Mouse (Mus musculus): ENCODE data around the gene Nav3. TPM values are rescaled to one million over a fixed set of nuclear protein-coding genes. Genes with fewer than 3 reads are reported as not detected.
"Not testable (repeated sequence)": the region's sequence is repeated elsewhere in the genome, so short reads cannot be mapped to it uniquely, and the experiment has no call there.

Nav3 gene
- total RNA-seq, 2 experiments from 2014 or later: 2.3 to 4.7 TPM

DNA sequence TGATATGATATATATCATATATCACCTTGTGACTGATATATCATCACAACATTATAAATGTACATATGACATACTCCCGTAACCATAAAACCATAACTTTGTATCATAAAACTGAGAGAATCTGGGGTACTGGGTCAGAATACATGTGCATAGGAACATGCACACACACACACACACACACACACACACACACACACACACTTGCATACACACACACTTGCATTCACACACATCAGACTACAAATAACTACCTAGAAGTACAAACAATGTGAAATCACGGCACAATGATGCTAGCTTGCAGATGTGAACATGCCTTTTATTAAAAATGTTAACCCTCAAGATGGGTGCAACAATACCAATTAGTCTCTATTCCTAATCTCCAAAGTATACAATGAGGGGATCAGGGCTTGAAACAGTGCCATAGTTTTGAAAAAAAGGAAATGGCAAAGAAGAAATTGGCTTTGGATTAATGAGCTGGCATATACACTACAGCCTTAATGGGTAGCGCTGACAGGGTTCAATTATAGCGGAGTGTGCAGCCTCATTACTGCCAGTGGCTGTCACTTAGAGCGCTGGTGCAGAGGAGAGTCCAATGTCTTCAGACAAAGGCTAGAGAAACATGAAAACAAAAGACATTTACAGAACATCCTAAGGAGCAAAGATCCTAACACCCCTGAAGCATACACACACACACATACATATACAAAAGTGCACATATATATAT is 72.3 kb downstream of the Nav3 start:
- not testable (repeated sequence) for DNase-seq

DNA sequence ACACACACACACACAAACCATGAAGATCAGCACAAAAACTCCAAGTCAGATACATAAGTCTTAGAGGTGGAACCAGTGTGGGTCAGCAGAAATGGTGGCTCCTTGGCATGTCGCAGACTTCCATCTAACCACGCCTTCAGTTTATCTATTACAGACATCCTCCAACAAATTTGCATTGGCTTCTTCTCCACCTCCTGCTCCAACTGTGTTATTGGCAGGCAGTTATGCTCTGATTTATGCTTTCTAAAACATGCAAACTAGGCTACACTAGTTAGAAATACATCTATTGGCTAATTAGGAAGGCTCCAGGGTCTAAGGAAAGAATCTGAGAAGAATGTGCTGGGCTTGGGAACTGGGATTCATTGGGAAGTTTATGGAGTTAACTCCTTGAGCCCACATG is 75.2 kb downstream of the Nav3 start:
- no peak for DNase-seq

DNA sequence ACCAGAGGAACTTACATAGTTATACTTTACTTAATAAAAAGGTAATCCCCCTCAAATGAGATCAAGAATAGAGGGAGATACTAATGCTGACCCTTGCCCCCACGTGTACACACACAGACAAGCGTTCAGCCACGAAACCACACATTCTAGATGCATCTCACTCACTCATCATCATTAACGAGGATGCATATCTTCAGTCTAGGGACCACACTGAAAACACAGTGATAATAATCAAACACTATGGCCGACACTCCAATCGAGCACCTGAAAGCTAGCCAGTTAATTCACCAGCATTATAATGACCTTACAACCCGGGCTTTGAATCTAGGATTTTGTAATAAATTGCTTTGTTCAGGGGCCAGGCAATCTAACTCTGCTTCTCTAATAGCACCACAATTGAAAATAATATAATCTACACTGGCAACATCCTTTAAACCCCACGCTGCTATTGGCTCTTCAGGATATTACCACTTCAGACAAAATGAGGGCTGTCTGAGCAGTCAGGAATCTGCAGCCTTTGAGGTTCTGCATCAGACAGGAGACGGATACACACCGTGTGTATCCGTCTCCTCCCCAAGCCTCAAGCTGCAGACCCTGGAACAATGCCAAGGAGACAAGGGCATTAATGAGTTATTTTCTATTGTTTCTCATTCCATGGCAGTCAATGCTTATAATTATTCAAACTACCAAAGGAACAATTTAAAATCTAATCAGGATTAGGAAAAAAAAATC is 83.1 kb downstream of the Nav3 start:
- peak in 1 of 2 experiments; percentile 4 for DNase-seq

DNA sequence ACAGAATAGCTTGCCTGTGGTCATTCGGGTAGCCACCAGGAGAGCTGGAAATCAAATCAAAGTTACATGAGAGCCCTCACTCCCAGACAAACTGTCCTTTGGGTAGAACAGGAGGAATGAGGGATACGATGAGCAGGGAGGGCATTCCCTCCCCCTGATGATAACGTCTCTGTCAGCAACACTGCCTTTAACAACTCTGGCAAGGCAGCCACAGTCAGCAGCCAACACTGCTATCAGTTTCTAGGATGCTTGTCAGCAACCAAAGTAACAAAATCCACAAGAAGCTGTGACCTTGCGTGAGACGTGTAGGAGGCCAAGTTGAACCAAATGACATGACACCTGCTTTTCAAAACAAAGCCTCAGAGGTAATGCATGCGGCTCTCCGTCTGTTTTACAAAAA is 103.9 kb downstream of the Nav3 start:
- DNase-seq: no peak

DNA sequence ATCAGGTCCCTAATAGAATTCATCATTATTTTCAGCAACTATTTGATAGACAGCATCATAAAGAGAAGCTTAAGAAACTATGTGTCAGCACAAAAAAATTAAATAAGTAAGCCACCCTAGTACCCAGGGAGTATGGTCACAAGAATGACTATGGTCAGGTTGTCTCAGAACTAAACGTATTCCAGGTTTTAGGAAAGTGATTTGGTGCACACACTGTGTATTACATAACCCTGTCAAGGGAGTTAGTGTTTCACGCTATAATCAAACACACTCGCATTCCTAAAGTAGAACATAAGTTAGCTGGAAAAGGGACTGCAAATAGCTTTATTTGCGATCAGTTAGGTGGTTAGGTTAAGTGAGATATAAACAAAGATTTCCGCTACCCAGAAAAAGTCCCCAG is 126.0 kb downstream of the Nav3 start:
- DNase-seq: no peak

DNA sequence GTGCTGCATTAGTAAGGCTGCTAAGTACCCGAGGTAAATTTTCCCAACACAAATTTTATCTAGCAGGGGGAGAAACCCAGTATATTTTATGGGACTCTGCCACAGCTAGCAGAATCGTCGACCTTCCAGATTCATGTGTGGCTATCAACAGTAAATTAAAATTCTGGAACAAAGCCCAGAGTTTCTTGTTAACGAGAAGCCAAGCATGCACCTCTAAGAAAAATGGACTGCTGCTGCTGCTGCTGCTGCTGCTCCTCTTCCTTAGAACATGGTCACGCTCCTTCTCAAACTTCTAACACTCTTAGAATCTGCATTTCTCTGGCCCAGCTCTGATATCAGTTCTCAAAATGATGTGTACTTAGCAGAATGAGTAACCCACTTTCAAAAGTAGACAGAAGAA is 126.4 kb downstream of the Nav3 start:
- no peak for DNase-seq

DNA sequence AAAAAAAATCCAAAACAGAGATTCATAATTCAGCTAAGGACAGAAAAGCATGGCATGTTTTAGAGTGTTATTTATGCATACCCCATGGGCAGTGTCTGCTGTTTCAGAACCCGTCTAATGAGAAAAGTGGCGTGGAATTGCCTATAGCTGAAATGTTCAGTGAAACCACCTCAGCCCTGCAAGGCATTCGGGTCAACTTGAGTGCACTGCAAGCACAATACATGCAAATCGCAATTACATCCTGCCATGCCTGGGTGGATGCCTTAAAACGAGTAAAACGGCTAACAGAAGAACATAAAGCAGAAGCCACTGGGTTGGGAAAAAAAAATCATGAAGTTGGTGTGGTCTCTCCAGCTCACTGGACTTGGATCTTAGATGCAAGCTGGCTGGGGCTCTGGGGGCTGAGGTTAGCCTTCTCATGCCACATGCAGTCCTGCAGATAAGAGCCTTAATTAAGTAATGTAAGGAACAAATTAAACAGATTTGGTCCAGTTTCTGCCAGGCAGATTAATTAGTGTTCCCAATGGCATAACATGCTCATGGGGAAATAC is 133.8 kb downstream of the Nav3 start:
- no peak for DNase-seq

DNA sequence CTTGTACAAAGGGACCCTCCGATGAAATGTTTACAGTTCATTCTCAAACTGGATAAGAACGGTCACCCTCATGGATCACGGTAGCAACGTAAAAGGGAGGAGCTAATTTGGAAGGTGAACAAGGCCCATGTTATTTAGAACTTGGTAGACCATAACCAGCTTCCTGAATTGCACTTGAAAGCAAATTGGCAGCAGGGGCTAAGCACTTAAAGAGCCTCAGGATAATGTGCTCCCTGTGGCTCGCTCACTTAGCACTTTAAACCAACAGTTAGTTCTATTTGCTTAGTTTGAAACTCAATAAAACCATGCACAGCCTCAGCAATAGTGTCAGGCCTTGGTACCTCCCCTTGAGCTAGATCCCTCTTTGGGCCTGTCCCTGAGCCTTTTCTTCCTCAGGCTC is 138.7 kb downstream of the Nav3 start:
- DNase-seq: no peak

DNA sequence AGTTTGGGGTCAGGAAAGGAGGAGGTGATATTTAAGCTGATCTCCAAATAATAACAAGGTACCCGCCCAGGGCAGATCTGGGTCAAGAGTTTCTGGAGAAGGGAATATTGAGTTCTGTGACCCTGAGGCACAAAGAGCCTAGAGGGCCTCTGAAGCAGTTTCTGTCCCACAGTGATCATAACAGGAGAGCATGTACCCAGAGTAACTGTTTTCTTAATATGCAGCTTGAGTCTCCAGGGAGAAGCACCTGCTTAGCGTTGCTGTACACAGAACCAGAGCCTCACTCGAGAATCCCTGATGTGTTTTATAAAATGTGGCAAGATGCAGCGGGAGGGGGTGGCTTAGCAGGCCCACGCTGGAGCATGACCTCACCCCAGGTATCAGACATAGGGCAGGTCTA is 141.5 kb downstream of the Nav3 start:
- DNase-seq: no peak

DNA sequence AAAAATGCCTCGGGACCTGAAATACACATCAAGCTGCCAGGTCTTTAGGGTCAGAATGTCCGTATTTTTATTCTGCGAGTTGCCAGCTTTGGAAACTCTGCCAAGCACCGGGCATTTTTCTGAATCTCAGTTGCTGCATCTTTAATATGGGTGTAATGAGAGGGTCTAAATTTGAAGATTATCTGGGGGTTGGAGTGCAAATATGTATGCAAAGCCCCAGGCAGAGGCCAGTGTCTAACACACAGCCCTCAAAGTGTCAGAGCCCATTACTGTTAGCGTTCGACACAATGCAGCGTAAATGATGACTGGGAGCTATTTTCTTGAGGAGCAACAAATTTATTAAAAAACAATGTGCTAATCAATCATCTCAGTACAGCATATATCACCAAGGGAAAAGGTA is 142.0 kb downstream of the Nav3 start:
- DNase-seq: no peak

DNA sequence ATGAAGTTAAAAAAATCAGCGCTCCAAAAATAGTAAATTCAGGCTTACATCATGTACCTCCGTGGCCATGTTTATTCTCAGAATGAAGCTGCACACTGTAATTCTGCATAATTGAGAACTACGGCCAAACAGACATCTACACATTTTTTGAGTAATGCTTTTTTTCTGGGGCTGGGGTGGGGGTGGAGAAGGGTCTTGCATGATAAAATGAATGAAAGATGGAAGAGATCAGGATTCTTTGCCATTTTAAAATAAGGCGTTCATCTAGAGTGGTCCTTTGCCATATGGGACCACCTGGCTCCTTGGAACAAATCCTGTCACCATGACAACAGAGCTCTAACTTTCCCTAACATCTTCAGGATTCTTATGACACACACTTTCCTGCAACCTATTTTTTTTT is 146.5 kb downstream of the Nav3 start:
- DNase-seq: no peak

DNA sequence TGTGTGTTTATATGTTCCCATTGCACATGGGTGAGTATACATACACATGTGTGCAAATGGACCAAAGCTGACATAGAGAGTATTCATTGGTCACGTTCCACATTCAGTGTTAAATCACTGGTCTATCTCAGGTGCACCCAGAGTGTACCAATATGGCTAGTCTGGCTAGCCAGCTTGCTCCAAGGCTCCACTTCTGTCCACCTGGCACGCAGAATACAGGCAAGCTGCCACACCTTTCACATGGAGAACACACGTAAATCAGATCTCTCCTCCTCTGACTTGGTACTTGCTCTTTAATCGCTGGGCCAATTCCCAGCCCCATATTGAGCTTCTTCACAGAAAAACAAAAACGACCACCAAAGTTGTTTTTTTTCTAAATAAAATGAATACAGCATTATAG is 150.4 kb downstream of the Nav3 start:
- no peak for DNase-seq

DNA sequence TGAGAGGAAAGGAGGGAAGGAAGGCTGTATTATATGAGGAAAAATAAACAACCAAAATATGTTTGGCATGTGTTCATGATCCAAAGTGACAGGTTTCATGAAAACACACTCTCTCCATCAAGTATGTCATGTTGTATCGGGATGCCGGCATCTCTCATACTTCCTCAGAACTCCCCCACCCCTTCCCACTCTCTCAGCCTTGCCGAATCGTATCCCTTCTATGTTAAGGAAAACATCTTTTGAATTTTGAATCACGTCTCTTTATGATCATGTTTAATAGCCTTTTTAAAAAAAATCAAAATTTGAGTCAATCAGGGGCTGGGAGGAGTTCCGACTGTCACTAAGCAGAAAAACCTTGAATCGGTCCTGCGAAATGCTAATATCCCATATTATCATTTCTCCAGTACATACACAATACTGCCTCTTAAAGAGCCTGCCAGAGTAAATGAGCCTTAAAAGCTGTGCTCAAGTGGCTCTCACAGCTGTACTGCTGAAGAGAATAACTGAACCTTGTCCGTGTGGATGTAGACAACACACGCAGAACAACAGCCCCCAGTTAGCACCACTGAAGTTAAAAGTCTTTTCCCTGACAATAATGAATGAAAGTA is 165.9 kb downstream of the Nav3 start:
- no peak for DNase-seq

DNA sequence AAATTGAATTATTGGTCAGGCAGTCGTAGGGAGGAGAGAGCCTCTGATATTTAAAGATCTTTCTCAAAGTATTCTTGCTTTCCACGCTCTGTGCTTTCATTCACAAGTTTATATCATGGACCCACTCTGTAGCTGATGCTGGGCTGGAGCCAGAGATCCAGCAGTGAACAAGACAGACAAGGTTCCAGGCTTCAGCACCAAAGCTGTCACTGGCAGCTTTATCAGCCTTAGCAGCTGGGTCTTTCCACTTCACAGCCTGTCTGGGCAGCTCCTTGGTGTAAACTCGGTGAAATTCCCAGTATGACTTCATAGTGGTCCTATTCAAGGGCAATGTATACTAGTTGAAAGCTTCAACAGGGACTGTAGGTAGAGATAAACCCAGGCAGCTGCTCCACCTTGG is 172.1 kb downstream of the Nav3 start:
- no peak for DNase-seq

DNA sequence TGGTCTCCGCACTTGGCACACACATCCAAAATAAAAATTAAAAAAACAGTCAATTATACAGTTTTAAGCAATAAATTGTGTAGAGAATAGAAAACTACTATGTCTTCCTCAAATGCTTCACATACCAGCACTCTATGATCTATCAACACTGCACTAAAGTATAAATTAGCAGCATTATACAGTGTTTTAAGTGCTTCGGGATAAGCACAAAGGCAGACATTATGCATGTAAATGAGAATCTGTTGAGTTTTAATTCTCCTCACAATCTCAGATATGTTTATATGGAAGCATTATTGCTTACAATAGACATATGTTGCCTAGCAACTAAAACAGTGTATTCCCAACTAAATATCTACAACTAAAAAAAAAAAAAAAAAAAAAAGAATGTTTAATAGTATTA is 183.2 kb downstream of the Nav3 start:
- DNase-seq: no peak

DNA sequence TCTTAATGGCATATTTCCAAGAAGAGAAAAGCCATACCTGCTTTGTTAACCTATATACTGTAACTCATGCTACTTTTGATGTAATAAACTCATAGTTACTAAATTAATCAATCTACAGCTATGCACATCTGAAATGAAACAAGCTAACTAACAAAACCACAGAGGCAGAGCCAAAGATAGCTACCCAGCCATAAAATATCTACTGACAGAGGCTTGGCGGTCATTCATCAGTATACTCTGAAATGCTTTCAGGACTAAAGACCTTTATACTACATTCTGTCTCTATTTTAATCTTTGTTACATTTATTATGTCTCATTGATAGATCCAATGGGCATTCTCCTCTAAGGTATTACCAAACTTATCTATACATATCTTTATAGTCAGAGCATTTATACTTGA is 185.4 kb downstream of the Nav3 start:
- DNase-seq: no peak

DNA sequence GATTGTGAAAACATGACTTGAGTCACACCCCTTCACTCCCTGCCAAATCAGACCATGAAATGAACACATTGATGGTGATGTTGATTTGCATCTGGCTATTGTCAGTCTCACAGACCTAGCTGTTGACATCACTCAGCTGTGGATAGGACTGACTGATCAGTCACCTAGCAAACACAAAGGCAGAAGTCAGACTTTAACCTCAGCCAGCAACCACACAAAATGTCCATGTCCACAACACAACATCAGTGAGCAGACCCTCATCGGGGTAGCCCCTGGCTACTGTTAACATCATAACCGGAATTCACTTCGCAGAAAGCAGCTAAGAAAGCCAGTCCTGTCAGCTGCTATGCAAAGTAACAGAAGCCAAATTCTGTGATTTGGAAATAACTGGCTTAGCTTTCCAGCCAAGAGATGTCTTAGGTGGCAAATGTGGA is 213.9 kb downstream of the Nav3 start:
- no peak for DNase-seq

DNA sequence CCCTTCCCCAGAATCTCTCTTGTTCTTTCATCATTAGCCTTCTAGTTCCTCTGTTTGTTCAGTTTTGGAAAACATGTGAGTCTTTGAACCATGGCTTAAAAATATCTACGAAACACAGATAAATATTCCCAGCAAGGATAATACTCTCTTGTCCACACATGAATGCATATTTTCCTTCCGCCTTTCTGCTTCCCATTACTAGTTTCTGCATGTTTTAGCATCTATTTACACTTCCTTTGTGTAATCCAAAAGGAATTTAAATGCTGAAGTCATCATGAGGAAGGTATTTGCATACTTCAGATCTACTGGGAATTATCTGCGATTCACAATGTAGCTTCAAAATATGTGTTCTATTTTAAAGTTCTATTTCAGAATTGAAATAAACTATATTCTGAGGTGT is 215.3 kb downstream of the Nav3 start:
- no peak for DNase-seq

DNA sequence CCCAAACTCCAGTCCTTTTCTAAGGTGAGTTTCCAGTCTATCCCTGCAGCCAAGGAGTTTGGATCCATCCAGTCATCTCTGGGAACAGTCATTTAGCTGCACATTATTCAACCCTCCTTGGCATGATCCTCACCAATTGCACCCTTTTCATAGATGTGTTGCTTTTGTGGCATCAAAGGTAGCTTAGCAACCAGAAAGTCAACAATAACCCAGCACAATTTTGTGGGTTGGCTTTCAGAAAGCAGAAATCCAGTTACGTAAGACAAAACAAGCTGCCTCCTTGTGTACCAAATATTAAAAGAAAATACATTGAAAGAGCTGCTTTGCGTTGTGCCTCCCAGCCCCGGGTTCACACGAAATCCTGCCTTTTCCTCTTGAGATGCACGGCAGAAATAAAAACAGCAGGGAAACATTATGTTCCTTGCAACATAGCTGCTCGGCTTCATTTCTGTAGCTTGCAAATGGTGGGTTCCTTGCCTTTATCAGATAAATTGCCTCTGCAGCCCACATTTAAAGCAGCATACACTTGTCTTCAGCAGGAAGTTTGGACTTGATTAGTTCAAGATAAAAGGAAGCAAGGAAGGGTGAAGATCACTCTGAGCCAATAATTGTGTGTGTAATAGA is 222.6 kb downstream of the Nav3 start:
- DNase-seq: no peak

DNA sequence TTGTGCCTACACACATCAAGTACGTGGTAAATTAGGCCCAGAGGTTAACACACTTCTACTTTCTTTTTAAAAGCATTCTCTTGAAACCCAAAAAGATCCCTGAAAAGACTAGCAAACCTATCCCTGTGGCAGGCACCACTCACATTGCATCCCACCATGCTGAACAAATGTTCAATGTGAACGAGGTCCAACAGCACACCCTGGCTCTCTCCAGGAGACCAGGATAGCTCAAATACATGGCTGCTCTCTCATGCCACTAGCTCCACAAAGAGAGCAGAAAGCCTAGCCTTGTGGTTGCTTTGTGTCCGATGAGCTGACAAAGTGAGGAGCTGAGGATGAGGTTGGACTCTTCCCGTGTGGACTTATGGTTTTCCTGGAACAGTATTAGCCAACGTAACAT is 249.6 kb downstream of the Nav3 start:
- DNase-seq: no peak

DNA sequence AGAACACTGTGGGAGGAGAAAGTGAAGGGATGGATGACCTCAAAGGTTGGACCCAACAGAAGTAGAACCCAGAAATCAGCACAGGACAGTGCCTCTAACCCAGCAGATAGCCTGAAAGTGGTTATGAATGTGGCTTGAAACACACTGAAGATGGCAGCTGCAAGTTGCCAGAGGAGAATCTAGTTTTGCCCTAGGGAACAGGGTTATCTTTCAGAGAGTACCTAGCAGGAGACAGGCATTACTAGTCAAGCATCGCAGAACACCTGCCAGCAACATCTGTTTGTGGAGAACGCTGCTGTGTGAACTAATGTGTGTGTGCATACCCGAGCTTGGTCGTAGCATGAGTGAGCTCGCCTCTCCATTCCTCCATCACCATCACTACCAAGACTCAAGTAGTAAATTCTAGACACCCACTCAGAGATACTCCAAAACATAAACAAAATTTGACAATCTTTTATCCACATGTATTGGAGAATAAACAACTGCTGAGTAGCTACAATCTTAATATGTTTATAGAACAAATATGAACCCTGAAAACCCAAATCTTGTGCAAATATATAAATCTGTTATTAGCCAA is 251.8 kb downstream of the Nav3 start:
- DNase-seq: no peak

DNA sequence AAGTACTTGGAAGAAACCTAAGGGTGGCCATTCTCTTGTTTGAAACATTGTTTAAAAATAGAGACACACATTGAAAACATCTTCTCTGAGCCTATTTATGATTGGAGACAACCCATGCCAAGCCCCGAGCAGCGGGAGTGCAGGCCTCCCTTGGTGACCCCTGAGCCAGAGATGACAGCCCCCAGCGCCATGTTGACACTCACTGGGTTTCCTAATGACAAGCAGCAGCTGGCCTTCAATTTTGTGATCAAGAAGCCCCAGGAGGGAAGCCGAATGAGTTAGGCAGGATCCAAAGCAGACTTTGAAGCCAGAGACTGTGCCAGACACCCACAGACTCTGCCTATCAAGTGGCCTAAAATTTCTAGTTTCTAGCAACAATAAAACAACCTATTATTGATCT is 263.1 kb downstream of the Nav3 start:
- DNase-seq: no peak
